ENCODE assay signal across 8 mouse cellular contexts in genomic region chr19:56720882-56721281, GRCm38 (mm10). TPM values are rescaled to one million over a fixed set of nuclear protein-coding genes. Genes with fewer than 3 reads are reported as not detected.
A peak's percentile ranks its signal among the peaks of the same experiment; 100 is the strongest.
DNase-seq lines count a peak whose midpoint lies in the region; ATAC-seq and TF ChIP-seq lines count a peak whose summit lies in the region.

No protein-coding gene starts in this region.

- H3K27ac ChIP-seq in kidney, postnatal 0 days, result no peak overlapping the region
- no peak overlapping the region for H3K27ac ChIP-seq in forebrain, embryonic 12.5 days
- no peak overlapping the region for H3K27ac ChIP-seq in intestine, postnatal 0 days (ENCODE audit: low read depth, low read length)
- no peak overlapping the region for H3K27ac ChIP-seq in neural tube, embryonic 13.5 days (replicated peaks)
- H3K27ac ChIP-seq in thymus, adult 2 months (ENCODE audit: control insufficient read depth, insufficient read depth, low read length), result no peak overlapping the region

- H3K4me3 ChIP-seq in kidney, postnatal 0 days (replicated peaks; ENCODE audit: low read depth, low read length), result peak overlapping the region; percentile 49
- H3K4me3 ChIP-seq in forebrain, embryonic 12.5 days (replicated peaks), result peak overlapping the region; percentile 60
- peak overlapping the region; percentile 54 for H3K4me3 ChIP-seq in intestine, postnatal 0 days (ENCODE audit: low read depth, low read length)
- H3K4me3 ChIP-seq in neural tube, embryonic 13.5 days, result peak overlapping the region; percentile 54; the same call in 1 of the 2 replicates
- no peak overlapping the region for H3K4me3 ChIP-seq in thymus, adult 2 months (ENCODE audit: control insufficient read depth, insufficient read depth, low read length)

- H3K4me1 ChIP-seq in kidney, postnatal 0 days (replicated peaks; ENCODE audit: insufficient read depth, low read length), result peaks cover 22% of the 10 kb centered on the region; the same call in 1 of the 2 replicates
- peaks cover 33% of the 10 kb centered on the region for H3K4me1 ChIP-seq in forebrain, embryonic 12.5 days
- H3K4me1 ChIP-seq in intestine, postnatal 0 days (replicated peaks; ENCODE audit: control insufficient read depth, insufficient read depth, low read length), result peaks cover 12% of the 10 kb centered on the region; the same call in 1 of the 2 replicates
- H3K4me1 ChIP-seq in neural tube, embryonic 13.5 days (replicated peaks), result peaks cover 31% of the 10 kb centered on the region
- peaks cover 11% of the 10 kb centered on the region; the same call in 1 of the 2 replicates for H3K4me1 ChIP-seq in thymus, adult 2 months (replicated peaks; ENCODE audit: control insufficient read depth, insufficient read depth, low read length)

- no peak for ATAC-seq in kidney, postnatal 0 days (replicated peaks; ENCODE audit: low FRiP score, low read depth)
- no peak for ATAC-seq in forebrain, embryonic 12.5 days (ENCODE audit: low FRiP score)
- no peak for ATAC-seq in intestine, postnatal 0 days
- no peak for ATAC-seq in neural tube, embryonic 13.5 days (ENCODE audit: low read depth)

- TF ChIP-seq CTCF in kidney, postnatal 0 days (IDR thresholded peaks at IDR 0.05; ENCODE audit: low read depth), result no peak
- TF ChIP-seq CTCF in intestine, postnatal 0 days (IDR thresholded peaks at IDR 0.05; ENCODE audit: low read depth), result no peak
- TF ChIP-seq CTCF in thymus, adult 2 months (IDR thresholded peaks at IDR 0.05; ENCODE audit: borderline replicate concordance, control insufficient read depth, extremely low read depth, insufficient read depth, low read length, poor library complexity), result no peak

- H3K27me3 ChIP-seq in kidney, postnatal 0 days (ENCODE audit: insufficient read depth, low read length), result peaks cover 61% of the 10 kb centered on the region
- peaks cover 68% of the 10 kb centered on the region for H3K27me3 ChIP-seq in forebrain, embryonic 12.5 days
- H3K27me3 ChIP-seq in intestine, postnatal 0 days (replicated peaks; ENCODE audit: control insufficient read depth, insufficient read depth, low read length), result peaks cover 53% of the 10 kb centered on the region
- peaks cover 76% of the 10 kb centered on the region for H3K27me3 ChIP-seq in neural tube, embryonic 13.5 days
- H3K27me3 ChIP-seq in thymus, adult 2 months (ENCODE audit: control insufficient read depth, insufficient read depth, low read length), result peaks cover 28% of the 10 kb centered on the region

- no peak for TF ChIP-seq POLR2A in thymus, adult 2 months (IDR thresholded peaks at IDR 0.05; ENCODE audit: control insufficient read depth, extremely low read depth, insufficient read depth, low read length, poor library complexity)

- H3K9me3 ChIP-seq in kidney, postnatal 0 days (replicated peaks; ENCODE audit: low read length), result no peaks in the 10 kb centered on the region
- no peaks in the 10 kb centered on the region for H3K9me3 ChIP-seq in forebrain, embryonic 12.5 days
- no peaks in the 10 kb centered on the region for H3K9me3 ChIP-seq in intestine, postnatal 0 days (ENCODE audit: control insufficient read depth)
- no peaks in the 10 kb centered on the region for H3K9me3 ChIP-seq in neural tube, embryonic 13.5 days

- H3K36me3 ChIP-seq in kidney, postnatal 0 days (ENCODE audit: insufficient read depth, low read length), result no peaks in the 10 kb centered on the region
- no peaks in the 10 kb centered on the region for H3K36me3 ChIP-seq in forebrain, embryonic 12.5 days (replicated peaks)
- H3K36me3 ChIP-seq in intestine, postnatal 0 days (ENCODE audit: control insufficient read depth, insufficient read depth), result no peaks in the 10 kb centered on the region
- H3K36me3 ChIP-seq in neural tube, embryonic 13.5 days, result no peaks in the 10 kb centered on the region
- no peaks in the 10 kb centered on the region for H3K36me3 ChIP-seq in thymus, adult 2 months (ENCODE audit: control insufficient read depth, insufficient read depth, low read length)

- DNase-seq in kidney, postnatal 0 days (ENCODE audit: low spot score), result no peak
- no peak for DNase-seq in kidney, adult 9 months
- no peak for DNase-seq in urinary bladder, postnatal 25 days (ENCODE audit: low spot score)
- DNase-seq in frontal cortex, postnatal 14 days (ENCODE audit: low spot score in 2 of 2), result no peak
- DNase-seq in thymus, adult 2 months, result no peak

- WGBS in kidney, postnatal 0 days, result 24% methylated on average over 13 of the region's 13 CpGs
- WGBS in forebrain, embryonic 12.5 days, result 31% methylated on average over 13 of the region's 13 CpGs
- WGBS in intestine, postnatal 0 days, result 31% methylated on average over 13 of the region's 13 CpGs
- 29% methylated on average over 13 of the region's 13 CpGs for WGBS in neural tube, embryonic 13.5 days
- 31% methylated on average over 13 of the region's 13 CpGs for WGBS in thymus, adult 2 months

- H3K4me2 ChIP-seq in kidney, postnatal 0 days (ENCODE audit: low read length), result peak overlapping the region; percentile 83; the same call in 1 of the 2 replicates
- peak overlapping the region; percentile 91 for H3K4me2 ChIP-seq in forebrain, embryonic 12.5 days
- H3K4me2 ChIP-seq in intestine, postnatal 0 days (replicated peaks; ENCODE audit: low read depth), result peak overlapping the region; percentile 90
- H3K4me2 ChIP-seq in neural tube, embryonic 13.5 days, result peak overlapping the region; percentile 86

- no peak overlapping the region for H3K9ac ChIP-seq in kidney, postnatal 0 days (ENCODE audit: low read depth, low read length)
- no peak overlapping the region for H3K9ac ChIP-seq in forebrain, embryonic 12.5 days
- H3K9ac ChIP-seq in intestine, postnatal 0 days (ENCODE audit: low read depth, low read length), result no peak overlapping the region
- no peak overlapping the region for H3K9ac ChIP-seq in neural tube, embryonic 13.5 days

RNA-seq across cellular contexts. Expression of gene Adrb1, which starts 1.1 kb away (rescaled TPM):
- polyA plus RNA-seq in kidney, postnatal 0 days (2015; fragmentation: Nextera tagmentation; extraction: Ambion mirVana), result 0.37 and 0.55 TPM in 2 replicates
- 0.52 and 0.85 TPM in 2 replicates for polyA plus RNA-seq in forebrain, embryonic 12.5 days (2016; fragmentation: Nextera tagmentation; extraction: Ambion mirVana)
- 1.0 and 1.3 TPM in 2 replicates for polyA plus RNA-seq in intestine, postnatal 0 days (2015; fragmentation: Nextera tagmentation; extraction: Ambion mirVana)
- polyA plus RNA-seq in neural tube, embryonic 13.5 days (2015; fragmentation: Nextera tagmentation; extraction: Ambion mirVana), result 0.38 and 0.55 TPM in 2 replicates
- polyA plus RNA-seq in thymus, adult 2 months (2012; rRNA removed), result 6.6 and 6.9 TPM in 2 replicates
